Mouse (Mus musculus) midbrain, embryonic 10.5 days (tissue): ENCODE measurements around the gene Ccdc51. TPM values are rescaled to one million over a fixed set of nuclear protein-coding genes. Genes with fewer than 3 reads are reported as not detected.

ENCODE experiments used
- DNase-seq: peaks from one replicate; pipeline ENCODE4 v3.0.0-alpha.2; 2017; ENCODE audit warnings: low spot score
- H3K27ac ChIP-seq: fragments of 300-500 bp; sonication (generic); replicated peaks from 2 replicates; pipeline ENCODE4 v1.5.1; 2016; ENCODE audit warnings: mild to moderate bottlenecking
- H3K27me3 ChIP-seq: fragments of 300-500 bp; sonication (generic); 2 replicates; pipeline ENCODE4 v1.6.1; 2016; ENCODE audit warnings: low read depth, mild to moderate bottlenecking; ENCODE audit not compliant: poor library complexity, severe bottlenecking
- H3K36me3 ChIP-seq: fragments of 300-500 bp; sonication (generic); 2 replicates; pipeline ENCODE4 v1.6.1; 2016; ENCODE audit warnings: mild to moderate bottlenecking, moderate library complexity
- H3K4me1 ChIP-seq: fragments of 300-500 bp; sonication (generic); 2 replicates; pipeline ENCODE4 v1.6.1; 2016
- H3K4me3 ChIP-seq: fragments of 300-500 bp; sonication (generic); 2 replicates; pipeline ENCODE4 v1.5.1; 2016; ENCODE audit warnings: mild to moderate bottlenecking, moderate library complexity
- H3K9me3 ChIP-seq: fragments of 300-500 bp; sonication (generic); replicated peaks from 2 replicates; pipeline ENCODE4 v1.6.1; 2016; ENCODE audit warnings: mild to moderate bottlenecking
- WGBS: fragments of 180-500 bp; shearing (Covaris S2); methylation state at CpG from one replicate; pipeline ENCODE4 v1.1.7; 2016; 5-methylcytosine and 5-hydroxymethylcytosine counted together
- polyA plus RNA-seq: library from polyadenylated mRNA; unstranded; fragments of >200 nt; fragmentation: Nextera tagmentation; extraction: Ambion mirVana; gene quantifications from 2 replicates; pipeline ENCODE4 v1.2.1, GENCODE M21; 2016

The Ccdc51 gene
- 14.5 and 14.9 TPM in 2 replicates for polyA plus RNA-seq

- H3K27ac ChIP-seq: peak within 1 kb of the TSS; percentile 93
These were observed at the start of gene Ccdc51, which contains the start of gene Tma7 for GRCm38 (mm10) chr9:109082124-109082800. TSS of gene Ccdc51 (plus strand) at chr9:109082493. TSS of gene Tma7 (minus strand) at chr9:109082587.

GRCm38 (mm10) chr9:109038086-109038895, 44.0 kb upstream of the Ccdc51 start, which contains the start of gene Shisa5:
TSS of gene Shisa5 (plus strand) at chr9:109038565.
- no peaks in the 10 kb centered on the region for H3K36me3 ChIP-seq
- peak; percentile 79 for DNase-seq
- H3K27ac ChIP-seq: peak within 1 kb of the TSS; percentile 87
- WGBS: under 1% methylated on average over 40 of the region's 40 CpGs
- peak within 1 kb of the TSS; percentile 85 for H3K4me3 ChIP-seq
- peaks cover 12% of the 10 kb centered on the region for H3K27me3 ChIP-seq
- peaks cover 27% of the 10 kb centered on the region for H3K4me1 ChIP-seq
- H3K9me3 ChIP-seq: no peaks in the 10 kb centered on the region

More at GRCm38 (mm10) chr9:109082124-109082800, at the start of gene Ccdc51, which contains the start of gene Tma7:
- no peaks in the 10 kb centered on the region for H3K9me3 ChIP-seq
- peaks cover 33% of the 10 kb centered on the region for H3K36me3 ChIP-seq
- DNase-seq: peak; percentile 91
- H3K4me3 ChIP-seq: peak within 1 kb of the TSS; percentile 94
- no peaks in the 10 kb centered on the region for H3K27me3 ChIP-seq
- WGBS: under 1% methylated on average over 37 of the region's 37 CpGs
- H3K4me1 ChIP-seq: peaks cover 35% of the 10 kb centered on the region

- 14% methylated on average over 8 of the region's 8 CpGs for WGBS
These were observed 43.4 kb upstream of the Ccdc51 start for GRCm38 (mm10) chr9:109038901-109039364.

GRCm38 (mm10) chr9:109039681-109040080, 42.6 kb upstream of the Ccdc51 start:
- Histone ChIP-seq H3K27me3 (peaks cover 12% of the 10 kb centered on the region), H3K4me1 (peaks cover 27% of the 10 kb centered on the region), H3K27ac (no peak overlapping the region), H3K9me3 (no peaks in the 10 kb centered on the region), H3K36me3 (no peaks in the 10 kb centered on the region), H3K4me3 (peak overlapping the region; percentile 85; the same call in 1 of the 2 replicates)
- 88% methylated on average over 4 of the region's 4 CpGs for WGBS
- no peak for DNase-seq

More at GRCm38 (mm10) chr9:109038901-109039364, 43.4 kb upstream of the Ccdc51 start:
- no peaks in the 10 kb centered on the region for H3K9me3 ChIP-seq
- H3K27ac ChIP-seq: peak overlapping the region; percentile 87
- peaks cover 12% of the 10 kb centered on the region for H3K27me3 ChIP-seq
- no peaks in the 10 kb centered on the region for H3K36me3 ChIP-seq
- peak overlapping the region; percentile 85 for H3K4me3 ChIP-seq
- H3K4me1 ChIP-seq: peaks cover 27% of the 10 kb centered on the region
- DNase-seq: no peak

- no peak for DNase-seq
- Histone ChIP-seq H3K27ac (no peak overlapping the region), H3K9me3 (no peaks in the 10 kb centered on the region), H3K27me3 (peaks cover 12% of the 10 kb centered on the region), H3K4me1 (peaks cover 27% of the 10 kb centered on the region), H3K36me3 (no peaks in the 10 kb centered on the region), H3K4me3 (no peak overlapping the region)
- 88% methylated on average over 8 of the region's 8 CpGs for WGBS
These were observed 42.1 kb upstream of the Ccdc51 start for GRCm38 (mm10) chr9:109040216-109040615.

GRCm38 (mm10) chr9:109040906-109041305, 41.4 kb upstream of the Ccdc51 start:
- Histone ChIP-seq H3K36me3 (no peaks in the 10 kb centered on the region), H3K4me1 (peaks cover 27% of the 10 kb centered on the region), H3K27ac (no peak overlapping the region), H3K4me3 (no peak overlapping the region), H3K27me3 (peaks cover 12% of the 10 kb centered on the region), H3K9me3 (no peaks in the 10 kb centered on the region)
- DNase-seq: no peak
- WGBS: 77% methylated on average over 6 of the region's 6 CpGs

- no peak for DNase-seq
- Histone ChIP-seq H3K4me3 (no peak overlapping the region), H3K27ac (no peak overlapping the region), H3K27me3 (peaks cover 12% of the 10 kb centered on the region), H3K4me1 (peaks cover 27% of the 10 kb centered on the region), H3K9me3 (no peaks in the 10 kb centered on the region), H3K36me3 (no peaks in the 10 kb centered on the region)
- 80% methylated on average over 7 of the region's 7 CpGs for WGBS
These were observed 40.9 kb upstream of the Ccdc51 start for GRCm38 (mm10) chr9:109041351-109041750.

GRCm38 (mm10) chr9:109046306-109046705, 36.0 kb upstream of the Ccdc51 start:
- WGBS: 44% methylated on average over 5 of the region's 5 CpGs

GRCm38 (mm10) chr9:109049316-109049715, 33.0 kb upstream of the Ccdc51 start:
- Histone ChIP-seq H3K27ac (no peak overlapping the region), H3K4me1 (peaks cover 1% of the 10 kb centered on the region), H3K4me3 (no peak overlapping the region), H3K36me3 (no peaks in the 10 kb centered on the region), H3K27me3 (no peaks in the 10 kb centered on the region), H3K9me3 (no peaks in the 10 kb centered on the region)
- no peak for DNase-seq
- 87% methylated on average over 7 of the region's 7 CpGs for WGBS

More at GRCm38 (mm10) chr9:109046306-109046705, 36.0 kb upstream of the Ccdc51 start:
- H3K36me3 ChIP-seq: no peaks in the 10 kb centered on the region
- H3K9me3 ChIP-seq: no peaks in the 10 kb centered on the region
- peak; percentile 42 for DNase-seq
- H3K27me3 ChIP-seq: no peaks in the 10 kb centered on the region
- no peaks in the 10 kb centered on the region for H3K4me1 ChIP-seq
- H3K27ac ChIP-seq: no peak overlapping the region
- no peak overlapping the region for H3K4me3 ChIP-seq

- DNase-seq: no peak
- H3K27me3 ChIP-seq: no peaks in the 10 kb centered on the region
- no peak overlapping the region for H3K27ac ChIP-seq
- no peak overlapping the region for H3K4me3 ChIP-seq
- H3K4me1 ChIP-seq: peaks cover 9% of the 10 kb centered on the region
- no peaks in the 10 kb centered on the region for H3K36me3 ChIP-seq
- 90% methylated on average over 9 of the region's 9 CpGs for WGBS
- H3K9me3 ChIP-seq: no peaks in the 10 kb centered on the region
These were observed 32.2 kb upstream of the Ccdc51 start for GRCm38 (mm10) chr9:109049996-109050673.

- H3K36me3 ChIP-seq: peaks cover 3% of the 10 kb centered on the region; the same call in 1 of the 2 replicates
- WGBS: 84% methylated on average over 3 of the region's 3 CpGs
- DNase-seq: no peak
- H3K4me1 ChIP-seq: peaks cover 14% of the 10 kb centered on the region
- no peak overlapping the region for H3K27ac ChIP-seq
- no peak overlapping the region for H3K4me3 ChIP-seq
- H3K9me3 ChIP-seq: no peaks in the 10 kb centered on the region
- H3K27me3 ChIP-seq: no peaks in the 10 kb centered on the region
These were observed 31.7 kb upstream of the Ccdc51 start for GRCm38 (mm10) chr9:109050674-109050997.

- no peak for DNase-seq
- peaks cover 5% of the 10 kb centered on the region for H3K36me3 ChIP-seq
These were observed 31.2 kb upstream of the Ccdc51 start for GRCm38 (mm10) chr9:109051011-109051501.

More at GRCm38 (mm10) chr9:109051011-109051501, 31.2 kb upstream of the Ccdc51 start:
- no peaks in the 10 kb centered on the region for H3K27me3 ChIP-seq
- H3K4me3 ChIP-seq: no peak overlapping the region
- H3K9me3 ChIP-seq: no peaks in the 10 kb centered on the region
- H3K27ac ChIP-seq: no peak overlapping the region
- H3K4me1 ChIP-seq: peaks cover 14% of the 10 kb centered on the region
- 89% methylated on average over 13 of the region's 13 CpGs for WGBS
